Mouse (Mus musculus) left cerebral cortex, adult 2 months (tissue): ENCODE measurements around the gene Zkscan7. TPM values are rescaled to one million over a fixed set of nuclear protein-coding genes. Genes with fewer than 3 reads are reported as not detected.
"Not testable (repeated sequence)": the region's sequence is repeated elsewhere in the genome, so short reads cannot be mapped to it uniquely, and the experiment has no call there.

Experiments
- DNase-seq, 2 experiments: peaks; one replicate each; pipeline ENCODE4 v3.0.0; 2021 to 2022; ENCODE audit warnings: low spot score in 2 of 2, mixed read lengths in 1 of 2; ENCODE audit errors: extremely low spot score in 1 of 2
- H3K27ac ChIP-seq: fragments of 200-600 bp; 2 replicates; pipeline ENCODE4 v1.8.1; 2022
- H3K4me3 ChIP-seq: fragments of 200-600 bp; 2 replicates; pipeline ENCODE4 v1.8.1; 2022
- CTCF ChIP-seq: fragments of 200-600 bp; IDR thresholded peaks from 2 replicates; pipeline ENCODE4 v1.8.1; 2022; ENCODE audit warnings: antibody characterized with exemption, mild to moderate bottlenecking, moderate library complexity
- intact Hi-C: fragments of 180-260 bp; cut with DNase I; formaldehyde crosslinking; loops from one replicate; pipeline ENCODE4 v1.15.1; 2025
- long read RNA-seq, 2 experiments: library from polyadenylated mRNA; stranded (forward); transcript quantifications; one replicate each; pipeline ENCODE4 v2.0.0; 2021; ENCODE audit warnings: borderline mapping rate in 2 of 2
- total RNA-seq, 2 experiments: library from RNA; stranded (reverse); gene quantifications; 2 replicates each; pipeline ENCODE4 v1.2.3; 2021

Zkscan7 gene
- 1 to 10 TPM; 5.0 to 5.8 TPM for total RNA-seq
- long read RNA-seq, experiment 1, partial matches to known transcripts = 1 of 2 reads
- long read RNA-seq, experiment 1, other reads (novel, unspliced or antisense) = 1 of 2 reads
- long read RNA-seq, experiment 2, partial matches to known transcripts = 1 of 2 reads
- long read RNA-seq, experiment 2, other reads (novel, unspliced or antisense) = 1 of 2 reads

- no peak for DNase-seq
- TF ChIP-seq CTCF = no peak
- intact Hi-C loops = no loop called here
- peak within 1 kb of the TSS; percentile 5 for H3K27ac ChIP-seq
- peak within 1 kb of the TSS; percentile 87 for H3K4me3 ChIP-seq
These were observed at the start of gene Zkscan7 for GRCm38 (mm10) chr9:122885385-122885784. TSS of gene Zkscan7 (plus strand) at chr9:122885685.

- Histone ChIP-seq H3K27ac (no peak overlapping the region), H3K4me3 (no peak overlapping the region)
- DNase-seq = no peak
- intact Hi-C loops = no loop called here
- TF ChIP-seq CTCF = no peak
These were observed 49.4 kb upstream of the Zkscan7 start for GRCm38 (mm10) chr9:122836126-122836525.

GRCm38 (mm10) chr9:122836790-122837189 is 48.7 kb upstream of the Zkscan7 start:
- Histone ChIP-seq H3K4me3 (no peak overlapping the region), H3K27ac (no peak overlapping the region)
- intact Hi-C loops = no loop called here
- peak; percentile 48 to 57 for DNase-seq
- TF ChIP-seq CTCF = no peak

- TF ChIP-seq CTCF = no peak
- DNase-seq = no peak
- Histone ChIP-seq H3K27ac (no peak overlapping the region), H3K4me3 (no peak overlapping the region)
- intact Hi-C loops = no loop called here
These were observed 48.3 kb upstream of the Zkscan7 start for GRCm38 (mm10) chr9:122837216-122837615.

DNA sequence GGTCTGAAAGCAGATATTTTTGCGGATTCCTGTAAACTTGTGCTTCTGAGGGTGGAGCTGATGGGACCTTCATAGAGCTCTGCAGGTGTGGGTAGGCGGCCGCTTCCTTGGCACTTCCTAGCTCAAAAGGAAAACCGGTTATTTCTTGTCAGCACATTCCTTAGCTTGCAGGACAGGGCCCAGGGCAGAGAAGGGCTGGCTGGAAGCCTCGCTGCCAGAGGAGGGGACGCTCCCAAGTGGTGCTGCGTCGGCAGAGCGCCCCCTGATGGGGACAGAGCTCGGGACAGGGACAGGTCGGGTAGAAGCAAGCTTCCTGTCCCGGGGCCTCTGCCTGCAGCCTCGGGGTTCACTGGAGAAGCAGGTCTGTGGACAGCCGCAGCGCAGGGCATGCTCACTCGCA is 47.8 kb upstream of the Zkscan7 start:
- Histone ChIP-seq H3K4me3 (no peak overlapping the region), H3K27ac (no peak overlapping the region)
- intact Hi-C loops = no loop called here
- peak in 1 of 2 experiments; percentile 33 for DNase-seq
- peak; percentile 37 for TF ChIP-seq CTCF

DNA sequence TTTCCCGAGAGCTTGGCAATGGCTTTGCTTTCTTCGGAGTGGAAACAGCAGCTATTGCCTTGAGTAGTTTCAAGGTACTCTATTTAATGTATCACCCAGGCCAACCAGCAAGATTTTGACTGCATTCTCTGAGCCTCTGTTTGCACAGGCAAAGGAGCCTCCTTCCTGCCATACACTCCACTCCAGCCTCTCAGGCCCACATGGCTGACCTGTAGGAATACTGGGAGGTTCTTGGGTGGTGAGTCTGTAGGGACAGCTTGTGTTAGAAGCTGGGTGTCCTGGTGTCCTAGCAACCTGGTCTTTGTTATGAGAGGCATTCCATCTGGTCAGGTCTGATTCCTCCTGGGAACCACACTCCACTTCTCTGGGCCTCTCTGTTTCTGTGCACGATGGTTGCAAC is 41.7 kb upstream of the Zkscan7 start, which contains the start of gene Gm35549:
Gene Gm35549 (minus strand): TSS at position 276 of the 400 bp plus-strand sequence.
- Histone ChIP-seq H3K4me3 (no peak within 1 kb of the TSS), H3K27ac (no peak within 1 kb of the TSS)
- no peak for TF ChIP-seq CTCF
- intact Hi-C loops = no loop called here
- DNase-seq = no peak

GRCm38 (mm10) chr9:122845621-122846020 is 39.9 kb upstream of the Zkscan7 start:
- DNase-seq = no peak
- no peak for TF ChIP-seq CTCF
- intact Hi-C loops = no loop called here
- Histone ChIP-seq H3K27ac (no peak overlapping the region), H3K4me3 (no peak overlapping the region)

GRCm38 (mm10) chr9:122846156-122846555 is 39.3 kb upstream of the Zkscan7 start:
- no peak for TF ChIP-seq CTCF
- intact Hi-C loops = no loop called here
- Histone ChIP-seq H3K27ac (no peak overlapping the region; the same call in 1 of the 2 replicates), H3K4me3 (no peak overlapping the region)
- no peak for DNase-seq

DNA sequence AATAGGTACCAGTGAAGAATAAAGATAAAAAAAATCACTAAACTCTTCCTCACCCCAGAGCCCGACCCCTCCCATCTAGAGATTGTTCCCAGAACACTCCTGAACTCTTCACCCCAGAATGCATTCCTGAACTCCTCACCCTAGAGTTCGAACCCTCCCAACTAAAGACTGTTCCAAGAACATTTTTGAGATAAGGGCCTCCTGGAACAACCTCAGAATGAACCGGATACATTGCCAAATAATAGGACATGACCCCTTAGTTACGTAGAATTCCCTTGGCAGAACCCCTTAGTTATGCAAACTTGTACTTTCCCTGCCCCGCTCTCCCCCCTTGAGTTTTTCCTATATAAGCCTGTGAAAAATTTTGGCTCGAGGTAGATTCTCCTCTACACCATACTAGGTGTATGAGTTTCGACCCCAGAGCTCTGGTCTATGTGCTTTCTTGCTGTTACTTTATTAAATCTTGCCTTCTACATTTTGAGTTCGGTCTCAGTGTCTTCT is 37.6 kb upstream of the Zkscan7 start:
- H3K27ac ChIP-seq, intact Hi-C loops, H3K4me3 ChIP-seq, DNase-seq: not testable (repeated sequence)

DNA sequence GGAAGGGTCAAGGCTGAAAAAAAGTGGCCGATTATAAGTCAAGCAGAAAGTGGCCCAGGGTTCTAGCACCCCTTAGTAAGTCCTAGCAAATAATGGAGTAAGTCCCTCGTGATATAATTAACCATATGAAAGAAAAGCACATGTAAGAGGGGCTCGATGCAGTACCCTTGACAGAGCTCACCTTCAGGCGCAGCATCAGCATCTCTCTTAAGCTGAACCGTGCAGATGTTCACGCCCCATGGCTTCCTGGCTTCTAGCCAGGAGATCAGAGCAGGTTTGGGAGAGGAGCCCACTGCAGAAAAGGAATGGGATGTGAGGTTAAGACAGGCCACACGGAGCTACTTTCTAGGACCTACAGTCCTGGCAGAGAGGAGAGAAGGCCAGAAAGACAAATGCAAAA is 31.0 kb upstream of the Zkscan7 start:
- Histone ChIP-seq H3K27ac (no peak overlapping the region), H3K4me3 (no peak overlapping the region)
- TF ChIP-seq CTCF = no peak
- DNase-seq = no peak
- intact Hi-C loops = no loop called here

GRCm38 (mm10) chr9:122855141-122855540 is 30.3 kb upstream of the Zkscan7 start:
- DNase-seq, H3K27ac ChIP-seq, intact Hi-C loops, H3K4me3 ChIP-seq: not testable (repeated sequence)

- H3K27ac ChIP-seq = no peak overlapping the region
- no peak for TF ChIP-seq CTCF
- intact Hi-C loops = no loop called here
- H3K4me3 ChIP-seq = no peak overlapping the region
- DNase-seq = no peak
These were observed 29.9 kb upstream of the Zkscan7 start for GRCm38 (mm10) chr9:122855617-122856016.

DNA sequence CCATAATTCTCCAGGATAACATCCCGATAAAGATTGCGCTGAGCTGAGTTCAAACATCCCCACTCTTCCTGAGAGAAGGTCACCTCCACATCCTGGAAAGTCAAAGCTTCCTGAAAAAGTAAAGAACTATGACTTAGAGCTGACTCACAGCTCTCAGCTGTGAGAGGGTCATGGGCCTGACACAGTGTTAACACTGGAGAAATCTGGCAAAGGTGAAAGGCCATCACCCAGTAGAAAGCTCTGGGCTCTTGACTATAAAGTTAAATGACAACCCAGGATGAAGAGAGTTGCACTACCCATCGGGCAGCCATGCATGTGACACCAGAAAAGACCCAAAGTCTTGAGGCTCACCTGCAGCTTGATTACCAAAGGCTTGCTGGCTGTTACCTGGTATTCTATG is 28.8 kb upstream of the Zkscan7 start:
- DNase-seq = no peak
- no peak for TF ChIP-seq CTCF
- Histone ChIP-seq H3K27ac (no peak overlapping the region), H3K4me3 (no peak overlapping the region)
- intact Hi-C loops = no loop called here
